Mouse (Mus musculus): ENCODE data around the gene Arnt2. TPM values are rescaled to one million over a fixed set of nuclear protein-coding genes. Genes with fewer than 3 reads are reported as not detected.

The Arnt2 gene
- polyA plus RNA-seq, 2 experiments: 11.0 to 29.7 TPM

DNA sequence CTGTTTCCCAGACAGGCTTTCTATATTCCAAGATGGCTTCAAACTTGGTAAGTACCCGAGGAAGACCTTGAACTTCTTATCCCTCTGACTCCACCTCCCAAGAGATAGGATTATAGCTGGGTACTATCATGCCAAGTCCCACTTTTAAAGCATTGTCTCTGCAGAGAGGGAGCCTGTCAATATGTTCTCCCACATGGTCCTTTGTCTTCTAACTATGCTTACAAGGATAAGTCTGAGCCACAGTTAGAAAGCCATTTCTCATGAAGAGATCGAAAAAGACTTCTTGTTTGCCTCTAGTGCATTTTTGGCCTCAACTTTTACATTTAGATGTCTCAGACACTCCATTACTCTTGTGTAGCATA is 122.8 kb downstream of the Arnt2 start:
- Histone ChIP-seq H3K9ac (ENCODE audit: low read depth, low read length, severe bottlenecking) (no peak overlapping the region), H3K36me3 (ENCODE audit: control insufficient read depth, insufficient read depth, low read length) (peaks cover 21% of the 10 kb centered on the region), H3K4me3 (replicated peaks; ENCODE audit: low read length) (no peak overlapping the region), H3K4me1 (ENCODE audit: control insufficient read depth, insufficient read depth, low read length) (no peaks in the 10 kb centered on the region), H3K27me3 (ENCODE audit: control insufficient read depth, insufficient read depth, low read length) (no peaks in the 10 kb centered on the region), H3K4me2 (replicated peaks; ENCODE audit: low read depth, low read length, severe bottlenecking) (no peak overlapping the region), H3K27ac (replicated peaks; ENCODE audit: low read depth, low read length) (no peak overlapping the region), H3K9me3 (ENCODE audit: control insufficient read depth, low read length) (no peaks in the 10 kb centered on the region)
- ATAC-seq (ENCODE audit: low FRiP score, low read depth): no peak
- TF ChIP-seq POLR2A (IDR thresholded peaks at IDR 0.05; ENCODE audit: borderline replicate concordance, extremely low read depth, insufficient read depth, insufficient read length): no peak
- DNase-seq (ENCODE audit: low spot score): no peak
- WGBS: 80% methylated on average over 2 of the region's 2 CpGs

DNA sequence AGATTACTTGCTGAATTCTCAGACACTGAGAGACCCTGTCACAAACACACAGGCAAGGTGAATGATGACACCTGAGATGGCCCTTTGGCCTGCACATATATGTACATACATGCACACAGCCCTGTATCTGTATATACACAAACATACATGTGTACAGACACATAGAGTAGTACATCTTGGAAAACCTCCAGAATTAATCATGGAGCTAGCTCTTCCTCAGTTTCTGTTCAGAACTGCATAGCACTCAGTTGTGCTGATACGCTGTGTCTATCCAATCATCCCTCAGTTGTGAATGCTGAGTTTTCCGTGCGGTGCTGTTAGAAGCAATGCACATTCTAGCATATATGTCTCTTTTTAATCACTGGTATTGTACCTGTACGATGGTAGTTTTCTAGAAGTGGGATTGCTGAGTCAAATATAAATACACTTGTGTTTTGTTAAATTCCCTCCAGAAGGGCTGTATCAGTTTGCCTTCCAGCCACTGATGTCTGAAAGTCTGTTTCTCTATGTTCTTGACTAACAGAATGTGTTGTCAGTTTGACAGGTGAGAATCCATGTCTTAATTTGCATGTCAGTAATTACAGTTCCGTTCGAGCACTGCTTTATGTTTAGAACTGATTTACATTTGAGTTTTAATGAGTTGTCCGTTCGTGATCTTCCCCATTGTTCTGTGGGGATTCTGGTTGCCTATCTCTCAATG is 123.3 kb downstream of the Arnt2 start:
- Histone ChIP-seq H3K4me2 (replicated peaks; ENCODE audit: low read depth, low read length, severe bottlenecking) (no peak overlapping the region), H3K9ac (ENCODE audit: low read depth, low read length, severe bottlenecking) (no peak overlapping the region), H3K9me3 (ENCODE audit: control insufficient read depth, low read length) (no peaks in the 10 kb centered on the region), H3K27me3 (ENCODE audit: control insufficient read depth, insufficient read depth, low read length) (no peaks in the 10 kb centered on the region), H3K4me1 (ENCODE audit: control insufficient read depth, insufficient read depth, low read length) (no peaks in the 10 kb centered on the region), H3K36me3 (ENCODE audit: control insufficient read depth, insufficient read depth, low read length) (peaks cover 21% of the 10 kb centered on the region), H3K27ac (replicated peaks; ENCODE audit: low read depth, low read length) (no peak overlapping the region), H3K4me3 (replicated peaks; ENCODE audit: low read length) (no peak overlapping the region)
- 90% methylated on average over 8 of the region's 8 CpGs for WGBS
- DNase-seq (ENCODE audit: low spot score) (no peak), ATAC-seq (ENCODE audit: low FRiP score, low read depth) (no peak)
- TF ChIP-seq POLR2A (IDR thresholded peaks at IDR 0.05; ENCODE audit: borderline replicate concordance, extremely low read depth, insufficient read depth, insufficient read length): no peak

GRCm38 (mm10) chr7:84285790-84286189 is 124.2 kb downstream of the Arnt2 start:
- Histone ChIP-seq H3K27me3 (ENCODE audit: control insufficient read depth, insufficient read depth, low read length) (no peaks in the 10 kb centered on the region), H3K4me3 (replicated peaks; ENCODE audit: low read length) (no peak overlapping the region), H3K36me3 (ENCODE audit: control insufficient read depth, insufficient read depth, low read length) (peaks cover 27% of the 10 kb centered on the region), H3K4me1 (ENCODE audit: control insufficient read depth, insufficient read depth, low read length) (no peaks in the 10 kb centered on the region), H3K9me3 (ENCODE audit: control insufficient read depth, low read length) (no peaks in the 10 kb centered on the region), H3K9ac (ENCODE audit: low read depth, low read length, severe bottlenecking) (no peak overlapping the region), H3K27ac (replicated peaks; ENCODE audit: low read depth, low read length) (no peak overlapping the region), H3K4me2 (replicated peaks; ENCODE audit: low read depth, low read length, severe bottlenecking) (no peak overlapping the region)
- no peak for TF ChIP-seq POLR2A (IDR thresholded peaks at IDR 0.05; ENCODE audit: borderline replicate concordance, extremely low read depth, insufficient read depth, insufficient read length)
- no peak for DNase-seq (ENCODE audit: low spot score)
- WGBS: 80% methylated on average over 7 of the region's 7 CpGs
- no peak for ATAC-seq (ENCODE audit: low FRiP score, low read depth)

- H3K4me3 ChIP-seq (replicated peaks; ENCODE audit: low read length): no peak overlapping the region
- H3K27me3 ChIP-seq (ENCODE audit: control insufficient read depth, insufficient read depth, low read length): no peaks in the 10 kb centered on the region
- DNase-seq (ENCODE audit: low spot score): no peak
Measured at GRCm38 (mm10) chr7:84284974-84285373, 125.0 kb downstream of the Arnt2 start.

GRCm38 (mm10) chr7:84282231-84282630 is 127.7 kb downstream of the Arnt2 start:
- no peak overlapping the region for H3K4me2 ChIP-seq (replicated peaks; ENCODE audit: low read depth, low read length, severe bottlenecking)
- 83% methylated on average over 4 of the region's 4 CpGs for WGBS
- H3K9me3 ChIP-seq (ENCODE audit: control insufficient read depth, low read length): no peaks in the 10 kb centered on the region

More at GRCm38 (mm10) chr7:84284974-84285373, 125.0 kb downstream of the Arnt2 start:
- no peak overlapping the region for H3K9ac ChIP-seq (ENCODE audit: low read depth, low read length, severe bottlenecking)
- 59% methylated on average over 3 of the region's 3 CpGs for WGBS
- no peaks in the 10 kb centered on the region for H3K9me3 ChIP-seq (ENCODE audit: control insufficient read depth, low read length)
- H3K4me2 ChIP-seq (replicated peaks; ENCODE audit: low read depth, low read length, severe bottlenecking): no peak overlapping the region
- H3K36me3 ChIP-seq (ENCODE audit: control insufficient read depth, insufficient read depth, low read length): peaks cover 27% of the 10 kb centered on the region
- no peak for ATAC-seq (ENCODE audit: low FRiP score, low read depth)
- H3K27ac ChIP-seq (replicated peaks; ENCODE audit: low read depth, low read length): no peak overlapping the region
- no peak for TF ChIP-seq POLR2A (IDR thresholded peaks at IDR 0.05; ENCODE audit: borderline replicate concordance, extremely low read depth, insufficient read depth, insufficient read length)
- no peaks in the 10 kb centered on the region for H3K4me1 ChIP-seq (ENCODE audit: control insufficient read depth, insufficient read depth, low read length)

More at GRCm38 (mm10) chr7:84282231-84282630, 127.7 kb downstream of the Arnt2 start:
- Histone ChIP-seq H3K36me3 (ENCODE audit: control insufficient read depth, insufficient read depth, low read length) (peaks cover 22% of the 10 kb centered on the region), H3K4me3 (replicated peaks; ENCODE audit: low read length) (no peak overlapping the region), H3K27me3 (ENCODE audit: control insufficient read depth, insufficient read depth, low read length) (no peaks in the 10 kb centered on the region), H3K4me1 (ENCODE audit: control insufficient read depth, insufficient read depth, low read length) (no peaks in the 10 kb centered on the region), H3K27ac (replicated peaks; ENCODE audit: low read depth, low read length) (no peak overlapping the region), H3K9ac (ENCODE audit: low read depth, low read length, severe bottlenecking) (no peak overlapping the region)
- no peak for ATAC-seq (ENCODE audit: low FRiP score, low read depth)
- TF ChIP-seq POLR2A (IDR thresholded peaks at IDR 0.05; ENCODE audit: borderline replicate concordance, extremely low read depth, insufficient read depth, insufficient read length): no peak
- DNase-seq (ENCODE audit: low spot score): no peak
